Mouse (Mus musculus): ENCODE results near the gene Olfr270.

DNA sequence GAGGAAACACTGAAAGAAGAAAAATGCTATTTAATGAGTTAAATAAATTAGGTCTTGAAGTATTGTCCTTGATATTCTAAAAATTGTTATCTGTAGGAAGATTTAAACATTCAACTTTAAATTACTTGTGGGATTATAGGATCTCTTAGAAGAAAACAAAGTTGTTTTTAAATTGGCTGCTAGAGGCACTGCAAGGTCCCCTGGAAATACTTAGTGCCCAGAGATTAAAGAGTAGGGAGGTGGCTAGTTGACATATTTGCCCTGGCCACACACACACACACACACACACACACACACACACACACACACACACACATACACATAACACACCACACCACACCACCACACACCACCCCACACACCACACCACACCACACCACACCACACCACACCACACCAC, at the start of gene Olfr270:
- TF ChIP-seq CTCF (IDR thresholded peaks at IDR 0.05; ENCODE audit: low read depth), result no peak
- no peak for TF ChIP-seq EP300 (optimal IDR thresholded peaks at IDR 0.05)
